Mouse (Mus musculus): Measurements from ENCODE around the gene Acadsb. TPM values are rescaled to one million over a fixed set of nuclear protein-coding genes. Genes with fewer than 3 reads are reported as not detected.
"Not testable (repeated sequence)": the region's sequence is repeated elsewhere in the genome, so short reads cannot be mapped to it uniquely, and the experiment has no call there.

The Acadsb gene
- polyA plus RNA-seq, 1 experiment, result 5.1 TPM

DNA sequence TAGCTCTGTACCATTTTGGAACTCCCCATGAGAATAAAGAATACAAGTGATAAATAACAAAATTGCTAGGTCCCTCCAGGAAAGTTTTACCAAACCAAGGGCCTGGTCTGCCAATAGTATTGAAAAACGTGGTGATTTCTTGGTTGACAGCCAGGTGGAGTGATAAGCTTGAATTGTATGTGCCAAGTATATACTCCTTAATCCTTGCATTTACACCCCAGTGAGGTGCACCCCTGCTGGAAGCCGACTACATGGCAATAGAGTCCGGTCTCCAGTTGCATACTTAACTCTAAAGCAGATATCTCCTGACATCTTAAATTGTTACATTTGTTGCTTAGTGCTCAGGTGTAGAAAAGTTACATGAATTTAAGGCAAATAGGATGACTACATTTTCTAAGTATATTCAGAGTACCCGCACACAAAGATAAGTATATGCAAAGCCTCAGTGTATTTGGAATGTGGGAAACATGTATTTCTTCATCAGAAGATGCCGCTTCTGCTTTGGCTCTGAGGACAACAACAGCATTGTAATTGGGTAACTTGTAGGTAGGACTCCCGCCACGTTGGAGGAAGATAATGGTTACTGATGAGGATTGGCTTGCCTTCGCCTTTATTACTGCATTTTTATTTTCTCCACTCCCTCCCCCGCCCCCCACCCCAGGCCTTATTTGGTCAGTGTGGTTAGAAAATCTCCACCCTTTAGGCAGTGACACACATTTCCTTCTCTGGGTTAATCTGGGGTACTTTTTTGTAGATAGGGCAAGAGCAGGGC is 38.3 kb upstream of the Acadsb start:
- peaks cover 5% of the 10 kb centered on the region for H3K4me1 ChIP-seq (ENCODE audit: control insufficient read depth, insufficient read depth, low read length)
- TF ChIP-seq POLR2A (IDR thresholded peaks at IDR 0.05; ENCODE audit: control insufficient read depth, low read depth, low read length) (no peak), CTCF (IDR thresholded peaks at IDR 0.05; ENCODE audit: control insufficient read depth, insufficient read depth, insufficient replicate concordance, low read depth, low read length) (no peak)
- no peak overlapping the region for H3K27ac ChIP-seq (ENCODE audit: control insufficient read depth, insufficient read depth, low read depth, low read length)
- no peaks in the 10 kb centered on the region for H3K27me3 ChIP-seq (ENCODE audit: control insufficient read depth, insufficient read depth, low read length)
- H3K4me3 ChIP-seq (ENCODE audit: control insufficient read depth, low read depth, low read length), result no peak overlapping the region
- H3K36me3 ChIP-seq (ENCODE audit: control insufficient read depth, insufficient read depth, low read length), result no peaks in the 10 kb centered on the region

- H3K27me3 ChIP-seq (ENCODE audit: control insufficient read depth, insufficient read depth, low read length); H3K27ac ChIP-seq (ENCODE audit: control insufficient read depth, insufficient read depth, low read depth, low read length); H3K36me3 ChIP-seq (ENCODE audit: control insufficient read depth, insufficient read depth, low read length); H3K4me1 ChIP-seq (ENCODE audit: control insufficient read depth, insufficient read depth, low read length); H3K4me3 ChIP-seq (ENCODE audit: control insufficient read depth, low read depth, low read length): not testable (repeated sequence)
Measured at GRCm38 (mm10) chr7:131391761-131392160, 18.6 kb upstream of the Acadsb start.

GRCm38 (mm10) chr7:131409321-131409987 is 947 bp upstream of the Acadsb start:
- H3K4me1 ChIP-seq (ENCODE audit: control insufficient read depth, insufficient read depth, low read length), result peaks cover 3% of the 10 kb centered on the region; the same call in 1 of the 2 replicates
- H3K4me3 ChIP-seq (ENCODE audit: control insufficient read depth, low read depth, low read length), result peak overlapping the region; percentile 97
- TF ChIP-seq CTCF (IDR thresholded peaks at IDR 0.05; ENCODE audit: control insufficient read depth, insufficient read depth, insufficient replicate concordance, low read depth, low read length), result no peak
- TF ChIP-seq POLR2A (IDR thresholded peaks at IDR 0.05; ENCODE audit: control insufficient read depth, low read depth, low read length), result no peak
- H3K27ac ChIP-seq (ENCODE audit: control insufficient read depth, insufficient read depth, low read depth, low read length), result peak overlapping the region; percentile 60
- no peaks in the 10 kb centered on the region for H3K27me3 ChIP-seq (ENCODE audit: control insufficient read depth, insufficient read depth, low read length)
- no peaks in the 10 kb centered on the region for H3K36me3 ChIP-seq (ENCODE audit: control insufficient read depth, insufficient read depth, low read length)

GRCm38 (mm10) chr7:131409988-131410385 is 414 bp upstream of the Acadsb start:
- H3K27ac ChIP-seq (ENCODE audit: control insufficient read depth, insufficient read depth, low read depth, low read length), result peak overlapping the region; percentile 60
- TF ChIP-seq POLR2A (IDR thresholded peaks at IDR 0.05; ENCODE audit: control insufficient read depth, low read depth, low read length), result no peak
- TF ChIP-seq CTCF (IDR thresholded peaks at IDR 0.05; ENCODE audit: control insufficient read depth, insufficient read depth, insufficient replicate concordance, low read depth, low read length), result no peak
- H3K27me3 ChIP-seq (ENCODE audit: control insufficient read depth, insufficient read depth, low read length), result no peaks in the 10 kb centered on the region
- peak overlapping the region; percentile 97 for H3K4me3 ChIP-seq (ENCODE audit: control insufficient read depth, low read depth, low read length)
- no peaks in the 10 kb centered on the region for H3K36me3 ChIP-seq (ENCODE audit: control insufficient read depth, insufficient read depth, low read length)
- peaks cover 3% of the 10 kb centered on the region; the same call in 1 of the 2 replicates for H3K4me1 ChIP-seq (ENCODE audit: control insufficient read depth, insufficient read depth, low read length)

DNA sequence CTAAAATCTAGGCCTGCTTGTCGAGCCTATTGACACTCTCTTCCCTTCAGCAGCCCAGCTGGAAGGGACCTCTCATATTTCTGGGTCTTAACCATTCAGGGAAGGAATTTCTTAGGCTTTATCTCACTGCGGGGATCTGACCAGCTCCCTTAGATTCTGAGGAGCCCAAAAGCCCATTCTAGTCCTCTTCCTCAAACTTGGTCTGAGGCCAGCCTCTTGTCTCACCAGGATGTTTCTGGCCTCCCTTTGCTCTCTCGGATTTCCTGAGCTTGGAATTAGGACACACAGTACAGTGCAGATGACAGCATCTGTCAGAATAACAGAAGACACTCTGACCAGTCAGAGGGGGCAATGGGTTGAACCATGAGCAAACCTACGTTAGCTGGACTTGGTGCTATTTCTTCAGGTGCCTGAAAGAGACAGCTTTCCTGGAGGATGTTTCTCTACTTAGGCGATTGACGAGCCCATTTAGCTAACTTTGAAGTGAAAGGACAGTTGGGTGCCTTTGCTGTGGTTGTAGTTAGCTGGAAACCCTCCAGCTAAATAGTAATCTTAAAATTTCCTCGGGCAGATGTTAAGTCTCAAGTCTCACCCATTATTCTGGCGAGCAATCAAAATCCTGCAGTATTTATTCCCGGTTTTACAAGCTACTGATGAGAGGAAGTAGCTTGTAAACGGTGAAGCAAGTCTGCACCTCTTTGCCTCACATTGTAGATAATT is 980 bp downstream of the Acadsb start:
- Histone ChIP-seq H3K27ac (ENCODE audit: control insufficient read depth, insufficient read depth, low read depth, low read length) (peak overlapping the region; percentile 27; the same call in 1 of the 2 replicates), H3K4me3 (ENCODE audit: control insufficient read depth, low read depth, low read length) (peak overlapping the region; percentile 97)

DNA sequence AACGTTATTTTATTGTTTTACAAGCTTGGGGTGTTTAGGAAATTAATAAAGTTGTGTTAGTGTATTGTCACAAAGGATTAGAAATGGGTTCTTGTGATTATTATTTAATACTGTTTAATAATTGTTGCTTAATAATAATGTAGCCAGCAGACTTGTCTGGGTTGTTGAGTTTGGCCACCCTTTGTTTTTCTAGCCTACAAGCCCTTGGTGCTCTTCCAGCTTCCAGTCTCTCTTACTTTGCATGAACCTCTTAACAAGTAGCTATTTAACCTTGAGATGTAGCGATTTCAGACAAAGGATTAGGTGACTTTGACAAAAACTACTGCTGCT is 1.5 kb downstream of the Acadsb start:
- Histone ChIP-seq H3K36me3 (ENCODE audit: control insufficient read depth, insufficient read depth, low read length) (no peaks in the 10 kb centered on the region), H3K4me1 (ENCODE audit: control insufficient read depth, insufficient read depth, low read length) (peaks cover 3% of the 10 kb centered on the region; the same call in 1 of the 2 replicates), H3K27me3 (ENCODE audit: control insufficient read depth, insufficient read depth, low read length) (no peaks in the 10 kb centered on the region), H3K4me3 (ENCODE audit: control insufficient read depth, low read depth, low read length) (no peak overlapping the region), H3K27ac (ENCODE audit: control insufficient read depth, insufficient read depth, low read depth, low read length) (no peak overlapping the region)
- TF ChIP-seq POLR2A (IDR thresholded peaks at IDR 0.05; ENCODE audit: control insufficient read depth, low read depth, low read length), result no peak
- TF ChIP-seq CTCF (IDR thresholded peaks at IDR 0.05; ENCODE audit: control insufficient read depth, insufficient read depth, insufficient replicate concordance, low read depth, low read length), result no peak

More for the DNA sequence above, 980 bp downstream of the Acadsb start:
- Histone ChIP-seq H3K27me3 (ENCODE audit: control insufficient read depth, insufficient read depth, low read length) (no peaks in the 10 kb centered on the region), H3K4me1 (ENCODE audit: control insufficient read depth, insufficient read depth, low read length) (peaks cover 3% of the 10 kb centered on the region; the same call in 1 of the 2 replicates), H3K36me3 (ENCODE audit: control insufficient read depth, insufficient read depth, low read length) (no peaks in the 10 kb centered on the region)
- TF ChIP-seq POLR2A (IDR thresholded peaks at IDR 0.05; ENCODE audit: control insufficient read depth, low read depth, low read length) (no peak), CTCF (IDR thresholded peaks at IDR 0.05; ENCODE audit: control insufficient read depth, insufficient read depth, insufficient replicate concordance, low read depth, low read length) (no peak)

DNA sequence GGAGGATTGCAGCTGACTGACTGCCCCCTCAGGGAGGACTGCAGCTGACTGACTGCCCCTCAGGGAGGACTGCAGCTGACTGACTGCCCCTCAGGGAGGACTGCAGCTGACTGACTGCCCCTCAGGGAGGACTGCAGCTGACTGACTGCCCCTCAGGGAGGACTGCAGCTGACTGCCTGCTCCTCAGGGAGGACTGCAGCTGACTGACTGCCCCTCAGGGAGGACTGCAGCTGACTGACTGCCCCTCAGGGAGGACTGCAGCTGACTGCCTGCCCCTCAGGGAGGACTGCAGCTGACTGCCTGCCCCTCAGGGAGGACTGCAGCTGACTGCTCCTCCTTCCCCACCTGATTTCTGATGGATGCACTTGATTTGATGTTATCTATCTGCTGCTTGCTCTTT is 6.3 kb downstream of the Acadsb start:
- not testable (repeated sequence) for H3K4me3 ChIP-seq (ENCODE audit: control insufficient read depth, low read depth, low read length); H3K27ac ChIP-seq (ENCODE audit: control insufficient read depth, insufficient read depth, low read depth, low read length); H3K36me3 ChIP-seq (ENCODE audit: control insufficient read depth, insufficient read depth, low read length); H3K4me1 ChIP-seq (ENCODE audit: control insufficient read depth, insufficient read depth, low read length); H3K27me3 ChIP-seq (ENCODE audit: control insufficient read depth, insufficient read depth, low read length)
